Mouse (Mus musculus) neural tube, embryonic 11.5 days (tissue): ENCODE measurements around the gene Olfr1030. TPM values are rescaled to one million over a fixed set of nuclear protein-coding genes. Genes with fewer than 3 reads are reported as not detected.
"Not testable (repeated sequence)": the region's sequence is repeated elsewhere in the genome, so short reads cannot be mapped to it uniquely, and the experiment has no call there.

Experiments
- ATAC-seq: fragments of 200-750 bp; cut with Nextera tagmentation; 2 replicates; pipeline ENCODE4 v1.8.0; 2017; ENCODE audit warnings: moderate number of reproducible peaks, mild to moderate bottlenecking, moderate TSS enrichment, moderate library complexity; ENCODE audit not compliant: insufficient read depth, low FRiP score, low TSS enrichment
- DNase-seq: peaks from one replicate; pipeline ENCODE4 v3.0.0-alpha.2; 2015; ENCODE audit warnings: low spot score
- H3K27ac ChIP-seq: fragments of 300-500 bp; sonication (generic); 2 replicates; pipeline ENCODE4 v1.5.1; 2014; ENCODE audit warnings: low read depth, mild to moderate bottlenecking, low read length
- H3K27me3 ChIP-seq: fragments of 300-500 bp; sonication (generic); 2 replicates; pipeline ENCODE4 v1.6.1; 2014; ENCODE audit warnings: mild to moderate bottlenecking, low read length, mixed read lengths; ENCODE audit not compliant: control insufficient read depth, insufficient read depth
- H3K36me3 ChIP-seq: fragments of 300-500 bp; sonication (generic); 2 replicates; pipeline ENCODE4 v1.6.1; 2014; ENCODE audit warnings: mild to moderate bottlenecking, low read length, moderate library complexity, mixed read lengths; ENCODE audit not compliant: control insufficient read depth, insufficient read depth
- H3K4me1 ChIP-seq: fragments of 300-500 bp; sonication (generic); 2 replicates; pipeline ENCODE4 v1.6.1; 2014; ENCODE audit warnings: low read length, mixed read lengths; ENCODE audit not compliant: control insufficient read depth, insufficient read depth
- H3K4me2 ChIP-seq: fragments of 300-500 bp; sonication (generic); 2 replicates; pipeline ENCODE4 v1.6.1; 2014; ENCODE audit warnings: low read depth, mild to moderate bottlenecking, moderate library complexity
- H3K4me3 ChIP-seq: fragments of 300-500 bp; sonication (generic); 2 replicates; pipeline ENCODE4 v1.5.1; 2014; ENCODE audit warnings: low read depth, low read length
- H3K9ac ChIP-seq: fragments of 300-500 bp; sonication (generic); 2 replicates; pipeline ENCODE4 v1.6.1; 2014; ENCODE audit warnings: mild to moderate bottlenecking, low read length
- H3K9me3 ChIP-seq: fragments of 300-500 bp; sonication (generic); 2 replicates; pipeline ENCODE4 v1.6.1; 2016; ENCODE audit warnings: low read length; ENCODE audit not compliant: control insufficient read depth
- WGBS: fragments of 180-500 bp; shearing (Covaris S2); extraction: QIAGEN DNeasy Blood & Tissue Kit; methylation state at CpG from one replicate; pipeline ENCODE4 v1.1.7; 2014; 5-methylcytosine and 5-hydroxymethylcytosine counted together
- polyA plus RNA-seq: library from polyadenylated mRNA; unstranded; fragments of >200 nt; fragmentation: Nextera tagmentation; extraction: Ambion mirVana; gene quantifications from 2 replicates; pipeline ENCODE4 v1.2.1, GENCODE M21; 2014

Gene Olfr1030
- polyA plus RNA-seq, result not detected in 2 replicates

- DNase-seq (no peak), ATAC-seq (no peak)
- no peaks in the 10 kb centered on the region for H3K9me3 ChIP-seq
- H3K4me2 ChIP-seq, result no peak within 1 kb of the TSS
- no peak within 1 kb of the TSS for H3K9ac ChIP-seq
- H3K4me1 ChIP-seq, result no peaks in the 10 kb centered on the region
- H3K27ac ChIP-seq, result no peak within 1 kb of the TSS
- WGBS, result 75% methylated on average over 1 of the region's 1 CpGs
- H3K4me3 ChIP-seq, result no peak within 1 kb of the TSS
- H3K36me3 ChIP-seq, result no peaks in the 10 kb centered on the region
- H3K27me3 ChIP-seq, result no peaks in the 10 kb centered on the region
Measured at GRCm38 (mm10) chr2:85978976-85979375, at the start of gene Olfr1030. TSS of gene Olfr1030 (plus strand) at chr2:85979276.

DNA sequence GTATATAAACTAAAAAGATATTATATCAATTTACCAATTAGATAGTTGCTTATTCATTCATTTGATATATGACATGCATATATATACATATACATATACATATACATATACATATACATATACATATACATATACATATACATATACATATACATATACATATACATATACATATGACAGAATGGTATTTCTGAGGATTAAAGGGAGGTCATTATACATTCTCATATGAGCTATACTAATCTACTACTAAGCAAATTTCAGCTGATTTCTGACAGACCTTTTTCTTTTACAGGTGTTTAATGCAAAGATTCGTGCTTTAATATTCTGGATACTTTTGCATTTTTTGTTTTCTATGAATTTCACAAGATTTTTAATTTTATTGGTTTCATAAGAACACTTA lies 28.9 kb upstream of the Olfr1030 start, which contains the start of gene Olfr1028:
Olfr1028 (plus strand) TSS at position 301 of the 400 bp plus-strand sequence.
- DNase-seq (no peak), ATAC-seq (no peak)
- Histone ChIP-seq H3K27ac (no peak within 1 kb of the TSS), H3K4me1 (no peaks in the 10 kb centered on the region), H3K4me2 (no peak within 1 kb of the TSS), H3K36me3 (no peaks in the 10 kb centered on the region), H3K9me3 (no peaks in the 10 kb centered on the region), H3K9ac (no peak within 1 kb of the TSS), H3K27me3 (no peaks in the 10 kb centered on the region), H3K4me3 (no peak within 1 kb of the TSS)
- WGBS, result 83% methylated on average over 1 of the region's 1 CpGs

DNA sequence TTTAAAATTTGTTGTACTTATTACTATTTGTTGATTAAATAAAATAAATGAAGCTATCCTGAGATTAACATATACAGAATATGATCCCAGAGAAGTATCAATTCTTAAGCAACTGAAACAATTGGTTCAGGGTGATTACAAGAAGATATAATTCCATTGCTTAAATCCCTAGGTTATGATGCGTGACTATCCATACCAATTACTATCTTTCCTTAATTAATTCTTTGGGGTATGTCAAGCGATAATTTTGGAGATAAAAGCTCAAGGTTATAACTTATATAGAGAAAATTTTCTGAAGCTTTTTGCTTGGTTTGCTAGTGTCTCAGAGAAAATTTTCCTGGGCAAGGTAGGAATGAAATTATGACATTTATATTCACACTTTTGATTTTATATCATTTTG lies 5.5 kb upstream of the Olfr1030 start, which contains the start of gene Olfr1029:
Olfr1029 (plus strand) TSS at position 301 of the 400 bp plus-strand sequence.
- Histone ChIP-seq H3K27ac (no peak within 1 kb of the TSS), H3K9me3 (no peaks in the 10 kb centered on the region), H3K4me2 (no peak within 1 kb of the TSS), H3K9ac (no peak within 1 kb of the TSS), H3K4me3 (no peak within 1 kb of the TSS), H3K4me1 (no peaks in the 10 kb centered on the region), H3K36me3 (no peaks in the 10 kb centered on the region), H3K27me3 (no peaks in the 10 kb centered on the region)
- WGBS, result 86% methylated on average over 2 of the region's 2 CpGs
- ATAC-seq, result no peak
- no peak for DNase-seq

DNA sequence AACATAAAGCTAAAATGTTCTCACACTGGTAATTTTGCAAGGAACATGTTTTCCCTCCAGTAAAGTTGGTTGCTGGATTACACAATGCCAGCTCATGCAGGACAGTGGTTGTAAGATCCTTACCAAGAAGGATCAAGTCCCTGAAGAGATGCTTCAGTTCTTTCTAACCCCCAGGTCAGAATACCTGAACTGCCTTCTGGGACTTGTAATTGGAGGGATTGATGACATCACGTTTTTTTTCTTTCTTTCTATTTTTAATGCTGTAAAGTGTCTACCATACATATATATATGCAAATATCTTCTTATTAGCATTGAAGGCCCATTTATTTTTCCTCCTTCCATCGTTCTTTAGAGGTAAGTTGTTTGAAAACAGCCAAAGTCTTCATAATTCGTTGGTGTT lies 10.9 kb downstream of the Olfr1030 start, which contains the start of gene Olfr1031:
Olfr1031 (plus strand) TSS at position 301 of the 400 bp plus-strand sequence.
- H3K36me3 ChIP-seq, result no peaks in the 10 kb centered on the region
- H3K9me3 ChIP-seq, result no peaks in the 10 kb centered on the region
- no peak within 1 kb of the TSS for H3K27ac ChIP-seq
- 70% methylated on average over 3 of the region's 3 CpGs for WGBS
- DNase-seq (no peak), ATAC-seq (no peak)
- H3K4me3 ChIP-seq, result no peak within 1 kb of the TSS
- H3K4me2 ChIP-seq, result no peak within 1 kb of the TSS
- no peaks in the 10 kb centered on the region for H3K27me3 ChIP-seq
- no peaks in the 10 kb centered on the region for H3K4me1 ChIP-seq
- no peak within 1 kb of the TSS for H3K9ac ChIP-seq

GRCm38 (mm10) chr2:86005240-86005639 lies 26.2 kb downstream of the Olfr1030 start, which contains the start of gene Olfr1032:
TSS of gene Olfr1032 (plus strand) at chr2:86005540.
- 91% methylated on average over 7 of the region's 7 CpGs for WGBS
- H3K4me3 ChIP-seq, result no peak within 1 kb of the TSS
- no peak for DNase-seq
- H3K9ac ChIP-seq, result no peak within 1 kb of the TSS
- no peaks in the 10 kb centered on the region for H3K9me3 ChIP-seq
- ATAC-seq, result no peak
- no peaks in the 10 kb centered on the region for H3K4me1 ChIP-seq
- H3K27ac ChIP-seq, result no peak within 1 kb of the TSS
- no peaks in the 10 kb centered on the region for H3K27me3 ChIP-seq
- no peaks in the 10 kb centered on the region for H3K36me3 ChIP-seq
- no peak within 1 kb of the TSS for H3K4me2 ChIP-seq

GRCm38 (mm10) chr2:86020406-86020805 lies 41.3 kb downstream of the Olfr1030 start, which contains the start of gene Olfr1033:
TSS of gene Olfr1033 (plus strand) at chr2:86020633.
- 7% methylated on average over 10 of the region's 11 CpGs for WGBS
- not testable (repeated sequence) for ATAC-seq, H3K4me3 ChIP-seq, DNase-seq, H3K9ac ChIP-seq, H3K4me1 ChIP-seq, H3K36me3 ChIP-seq, H3K27ac ChIP-seq, H3K27me3 ChIP-seq, H3K9me3 ChIP-seq
- H3K4me2 ChIP-seq, result 0 out of 2 replicates have a peak within 1 kb of the TSS, but pooled peaks have one; percentile 3

GRCm38 (mm10) chr2:86021518-86021917 lies 42.4 kb downstream of the Olfr1030 start:
- H3K36me3 ChIP-seq, H3K4me1 ChIP-seq, H3K27me3 ChIP-seq, H3K4me3 ChIP-seq, H3K27ac ChIP-seq, H3K4me2 ChIP-seq, DNase-seq, H3K9ac ChIP-seq, ATAC-seq, H3K9me3 ChIP-seq: not testable (repeated sequence)
- WGBS, result 92% methylated on average over 2 of the region's 9 CpGs

Other genes with a start within 250 kb of the Olfr1030 start
- gene Olfr1012, start 216.5 kb upstream of the Olfr1030 start, polyA plus RNA-seq, result not detected in 2 replicates
- not detected in 2 replicates for gene Olfr1013, start 212.2 kb upstream of the Olfr1030 start, polyA plus RNA-seq
- not detected in 2 replicates for gene Olfr1014, start 206.6 kb upstream of the Olfr1030 start, polyA plus RNA-seq
- gene Olfr1015, start 197.3 kb upstream of the Olfr1030 start, polyA plus RNA-seq, result not detected in 2 replicates
- gene Olfr1016, start 176.7 kb upstream of the Olfr1030 start, polyA plus RNA-seq, result not detected in 2 replicates
- gene Olfr1018, start 160.8 kb upstream of the Olfr1030 start, polyA plus RNA-seq, result not detected in 2 replicates
- not detected in 2 replicates for gene Olfr1019, start 133.8 kb upstream of the Olfr1030 start, polyA plus RNA-seq
- gene Olfr1020, start 132.2 kb upstream of the Olfr1030 start, polyA plus RNA-seq, result not detected in 2 replicates
- not detected in 2 replicates for gene Olfr1022, start 110.7 kb upstream of the Olfr1030 start, polyA plus RNA-seq
- gene Olfr1023, start 93.6 kb upstream of the Olfr1030 start, polyA plus RNA-seq, result not detected in 2 replicates
- not detected in 2 replicates for gene Olfr1024, start 74.2 kb upstream of the Olfr1030 start, polyA plus RNA-seq
- gene Olfr1025-ps1, start 64.1 kb upstream of the Olfr1030 start, polyA plus RNA-seq, result not detected in 2 replicates
- gene Olfr1026, start 57.7 kb upstream of the Olfr1030 start, polyA plus RNA-seq, result not detected in 2 replicates
- not detected in 2 replicates for gene Olfr1028, start 28.8 kb upstream of the Olfr1030 start, polyA plus RNA-seq
- not detected in 2 replicates for gene Olfr1029, start 5.4 kb upstream of the Olfr1030 start, polyA plus RNA-seq
- not detected in 2 replicates for gene Olfr1031, start 11.0 kb downstream of the Olfr1030 start, polyA plus RNA-seq
- gene Olfr1032, start 26.3 kb downstream of the Olfr1030 start, polyA plus RNA-seq, result not detected in 2 replicates
- not detected in 2 replicates for gene Olfr1033, start 41.4 kb downstream of the Olfr1030 start, polyA plus RNA-seq
- not detected in 2 replicates for gene Olfr1034, start 66.6 kb downstream of the Olfr1030 start, polyA plus RNA-seq
- gene Olfr1036, start 94.7 kb downstream of the Olfr1030 start, polyA plus RNA-seq, result not detected in 2 replicates
- gene Olfr1037, start 108.1 kb downstream of the Olfr1030 start, polyA plus RNA-seq, result not detected in 2 replicates
- not detected in 2 replicates for gene Olfr1039, start 156.7 kb downstream of the Olfr1030 start, polyA plus RNA-seq
- not detected in 2 replicates for gene Olfr1040, start 167.5 kb downstream of the Olfr1030 start, polyA plus RNA-seq
- not detected in 2 replicates for gene Olfr1042, start 182.6 kb downstream of the Olfr1030 start, polyA plus RNA-seq
- not detected in 2 replicates for gene Olfr1043, start 188.2 kb downstream of the Olfr1030 start, polyA plus RNA-seq
- not detected in 2 replicates for gene Olfr1044, start 198.5 kb downstream of the Olfr1030 start, polyA plus RNA-seq
- gene Olfr52, start 206.4 kb downstream of the Olfr1030 start, polyA plus RNA-seq, result not detected in 2 replicates
- not detected in 2 replicates for gene Olfr1045, start 223.7 kb downstream of the Olfr1030 start, polyA plus RNA-seq
- not detected in 2 replicates for gene Olfr1046, start 240.0 kb downstream of the Olfr1030 start, polyA plus RNA-seq